In the genomic region with DNA sequence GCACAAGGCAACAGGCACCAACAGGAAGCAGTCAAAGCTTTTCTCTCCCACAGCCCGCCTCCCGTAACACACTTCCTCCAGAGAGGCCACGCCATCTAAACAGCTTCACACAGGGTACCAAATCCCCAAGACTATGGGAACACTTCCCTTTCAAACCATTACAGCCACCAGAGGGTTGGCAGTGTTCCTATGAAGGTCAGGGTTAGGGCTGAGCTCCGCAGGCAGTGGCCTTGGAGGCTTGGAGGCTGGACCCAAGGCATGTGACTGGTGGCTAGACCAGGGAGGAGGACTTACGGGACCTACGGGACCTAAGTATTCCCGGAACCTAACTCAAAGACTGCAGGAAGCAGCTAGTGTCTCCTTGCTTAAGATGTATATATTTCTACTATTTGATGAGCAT, we compare ENCODE assay signal across 28 mouse cellular contexts.
DNase-seq lines count a peak whose midpoint lies in the region; ATAC-seq lines count a peak whose summit lies in the region.
"Had no signal": no experiment of that assay in that cellular context is flagged by ENCODE, and none has a peak within 500 bp of the region (broad histone marks: within the 10 kb centered on the region; RNA-seq: fewer than 3 reads in every experiment).

No protein-coding gene starts in this region.

- no peak overlapping the region for H3K4me3 ChIP-seq in heart, embryonic 12.5 days
- no peak overlapping the region for H3K4me3 ChIP-seq in neural tube, embryonic 15.5 days (replicated peaks)
- H3K4me3 ChIP-seq: embryonic facial prominence, embryonic 12.5 days; hindbrain, embryonic 15.5 days; liver, embryonic 15.5 days had no signal

- no peaks in the 10 kb centered on the region for H3K36me3 ChIP-seq in heart, embryonic 12.5 days
- H3K36me3 ChIP-seq in neural tube, embryonic 15.5 days, result no peaks in the 10 kb centered on the region
- H3K36me3 ChIP-seq: hindbrain, embryonic 15.5 days; liver, embryonic 15.5 days had no signal

- H3K27ac ChIP-seq in heart, embryonic 12.5 days (ENCODE audit: poor library complexity, severe bottlenecking), result 0 out of 2 replicates have a peak overlapping the region, but pooled peaks have one; percentile 8
- no peak overlapping the region for H3K27ac ChIP-seq in neural tube, embryonic 15.5 days (replicated peaks)
- H3K27ac ChIP-seq: embryonic facial prominence, embryonic 12.5 days; hindbrain, embryonic 15.5 days; liver, embryonic 15.5 days had no signal

- no peak overlapping the region for H3K4me2 ChIP-seq in heart, embryonic 12.5 days
- no peak overlapping the region for H3K4me2 ChIP-seq in neural tube, embryonic 15.5 days
- H3K4me2 ChIP-seq: embryonic facial prominence, embryonic 12.5 days; hindbrain, embryonic 15.5 days; liver, embryonic 15.5 days; lung, embryonic 14.5 days had no signal

- no peak for DNase-seq in heart, postnatal 4 days
- DNase-seq in adipocyte (ENCODE audit: low spot score) (peak; percentile 6), MN1 (ENCODE audit: low spot score) (no peak)
- DNase-seq in adrenal gland, postnatal 10 days, result peak; percentile 62
- peak; percentile 50 for DNase-seq in testis, postnatal 14 days (ENCODE audit: low spot score)
- DNase-seq: cerebellum, adult 11-12 months; cerebellum, adult 9-11 months; embryo, embryonic 11 days; gastrocnemius, postnatal 25 days; heart, adult 11 months; kidney, adult 11 months; kidney, postnatal 14 days; layer of hippocampus, adult 9-11 months; liver; lung, embryonic 14.5 days; lung, postnatal 14 days; midbrain, embryonic 14.5 days; spleen, adult 18-20 months; thymus, postnatal 4 days had no signal

- WGBS in heart, embryonic 12.5 days, result 85% methylated on average over 7 of the region's 7 CpGs
- WGBS in neural tube, embryonic 15.5 days, result 87% methylated on average over 7 of the region's 7 CpGs

- H3K4me1 ChIP-seq in heart, embryonic 12.5 days (replicated peaks), result peaks cover 64% of the 10 kb centered on the region
- H3K4me1 ChIP-seq in neural tube, embryonic 15.5 days, result peaks cover 11% of the 10 kb centered on the region; the same call in 1 of the 2 replicates
- H3K4me1 ChIP-seq: liver, embryonic 15.5 days had no signal

- H3K9ac ChIP-seq in heart, embryonic 12.5 days, result no peak overlapping the region
- no peak overlapping the region for H3K9ac ChIP-seq in neural tube, embryonic 15.5 days (replicated peaks)
- H3K9ac ChIP-seq: embryonic facial prominence, embryonic 12.5 days; hindbrain, embryonic 15.5 days; liver, embryonic 15.5 days; lung, embryonic 14.5 days had no signal

- H3K9me3 ChIP-seq in heart, embryonic 12.5 days (replicated peaks), result peaks cover 7% of the 10 kb centered on the region; the same call in 1 of the 2 replicates
- no peaks in the 10 kb centered on the region for H3K9me3 ChIP-seq in neural tube, embryonic 15.5 days (replicated peaks)
- H3K9me3 ChIP-seq: hindbrain, embryonic 15.5 days; liver, embryonic 15.5 days had no signal

- ATAC-seq in heart, embryonic 12.5 days (ENCODE audit: insufficient number of reproducible peaks, low FRiP score), result no peak
- ATAC-seq in neural tube, embryonic 15.5 days (ENCODE audit: low FRiP score), result no peak
- ATAC-seq: activated CD4-positive, CD25-positive, alpha-beta regulatory T cell, adult 4 months; CD4-positive, CD25-positive, alpha-beta regulatory T cell, adult 4 months; forebrain, embryonic 14.5 days; inflammation-experienced regulatory T-cells, adult 6 months had no signal

- H3K27me3 ChIP-seq in heart, embryonic 12.5 days (replicated peaks), result no peaks in the 10 kb centered on the region
- no peaks in the 10 kb centered on the region for H3K27me3 ChIP-seq in neural tube, embryonic 15.5 days (replicated peaks)
- H3K27me3 ChIP-seq: embryonic facial prominence, embryonic 12.5 days; hindbrain, embryonic 15.5 days had no signal

Comparison
In these comparisons a context has a peak if more than half of its experiments do, and no peak if none do; other contexts are left out.
1. DNase-seq: peak in adipocyte (single experiment), adrenal gland, postnatal 10 days (single experiment) and testis, postnatal 14 days (single experiment); none in heart, postnatal 4 days (single experiment) and MN1 (single experiment).